Mouse (Mus musculus): Measurements from ENCODE around the gene Rps21.

GRCm38 (mm10) chr2:180305490-180305889 lies 48.3 kb downstream of the Rps21 start:
- TF ChIP-seq POLR2A (IDR thresholded peaks at IDR 0.05; ENCODE audit: insufficient read depth, low read length) (no peak), CTCF (IDR thresholded peaks at IDR 0.05; ENCODE audit: low read depth, low read length) (no peak), EP300 (IDR thresholded peaks at IDR 0.05; ENCODE audit: insufficient read depth, low read depth, low read length) (no peak)
